Mouse (Mus musculus): ENCODE measurements around the gene Vps13d. TPM values are rescaled to one million over a fixed set of nuclear protein-coding genes. Genes with fewer than 3 reads are reported as not detected.

Gene Vps13d
- total and polyA plus RNA-seq, 3 experiments = 9.4 to 9.8 (median 9.7) TPM

DNA sequence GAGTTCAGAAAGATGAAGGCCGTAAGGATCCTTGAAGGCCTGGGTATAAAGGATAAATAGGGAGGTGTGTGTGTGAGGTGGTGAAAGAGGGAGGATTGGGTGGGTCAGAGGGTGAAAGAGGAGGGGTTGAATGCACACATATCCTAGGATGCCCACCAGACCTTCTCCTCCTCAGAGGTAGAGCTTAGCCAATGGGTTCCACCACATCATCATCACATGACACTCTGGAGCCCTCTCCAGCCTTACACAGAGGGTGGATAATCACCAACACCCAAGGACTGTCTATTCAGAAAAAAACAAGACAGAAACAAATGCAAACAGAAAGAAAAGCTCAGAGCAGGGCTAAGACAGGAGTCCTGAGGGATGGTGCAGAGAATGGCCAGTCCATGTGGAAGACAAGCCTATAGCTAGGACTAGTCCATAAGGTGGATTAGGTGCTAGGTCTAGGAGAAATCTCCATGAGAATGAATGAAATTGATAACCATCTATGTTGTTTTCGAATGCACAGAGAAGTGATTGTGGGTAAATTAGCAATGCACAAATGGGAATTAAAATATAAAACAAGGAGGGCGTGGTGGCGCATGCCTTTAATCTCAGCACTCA, 188.8 kb downstream of the Vps13d start:
- Histone ChIP-seq H3K9ac (ENCODE audit: insufficient read depth, low read depth) (no peak overlapping the region), H3K4me3 (replicated peaks in 1 of 3; ENCODE audit: low read depth in 2 of 3, low read length in 2 of 3, poor library complexity in 1 of 3) (no peak overlapping the region), H3K4me2 (ENCODE audit: insufficient read depth, low read depth, poor library complexity, severe bottlenecking) (no peak overlapping the region), H3K4me1 (ENCODE audit: control insufficient read depth in 1 of 2, insufficient read depth in 2 of 2) (peaks cover 0 to 19% of the 10 kb centered on the region in 2 experiments; a peak in 2 of 4 replicates), H3K79me2 (replicated peaks; ENCODE audit: control insufficient read depth, extremely low read depth, insufficient read depth, poor library complexity, severe bottlenecking) (no peaks in the 10 kb centered on the region), H3K27ac (ENCODE audit: insufficient read depth, low read depth) (no peak overlapping the region), H3K27me3 (replicated peaks) (no peaks in the 10 kb centered on the region), H3K9me3 (replicated peaks; ENCODE audit: low read length) (no peaks in the 10 kb centered on the region), H3K36me3 (replicated peaks in 1 of 2; ENCODE audit: control insufficient read depth in 1 of 2, insufficient read depth in 1 of 2, low read length in 1 of 2) (peaks cover 0 to 34% of the 10 kb centered on the region in 2 experiments)
- dilution Hi-C loops (cut with MboI; ENCODE audit: extremely low pct_ligation_motif_present, extremely low pct_unique_long_range_greater_than_20kb, low sequenced_read_pairs) = no loop called here
- in situ Hi-C loops (cut with MboI; ENCODE audit: low pct_ligation_motif_present, low pct_unique_long_range_greater_than_20kb, low sequenced_read_pairs) = no loop called here
- no peak for DNase-seq (ENCODE audit: extremely low read depth)
- TF ChIP-seq CHD2 (IDR thresholded peaks at IDR 0.05; ENCODE audit: low read length) = no peak
- TF ChIP-seq USF1 (IDR thresholded peaks at IDR 0.05; ENCODE audit: low read depth, low read length) = no peak
- no peak for TF ChIP-seq IRF4 (IDR thresholded peaks at IDR 0.05; ENCODE audit: low read depth, low read length)
- no peak for TF ChIP-seq MAX (IDR thresholded peaks at IDR 0.05; ENCODE audit: low read length)
- no peak for TF ChIP-seq BHLHE40 (IDR thresholded peaks at IDR 0.05; ENCODE audit: low read depth, low read length)
- no peak for TF ChIP-seq NRF1 (IDR thresholded peaks at IDR 0.05; ENCODE audit: low read depth, low read length)

DNA sequence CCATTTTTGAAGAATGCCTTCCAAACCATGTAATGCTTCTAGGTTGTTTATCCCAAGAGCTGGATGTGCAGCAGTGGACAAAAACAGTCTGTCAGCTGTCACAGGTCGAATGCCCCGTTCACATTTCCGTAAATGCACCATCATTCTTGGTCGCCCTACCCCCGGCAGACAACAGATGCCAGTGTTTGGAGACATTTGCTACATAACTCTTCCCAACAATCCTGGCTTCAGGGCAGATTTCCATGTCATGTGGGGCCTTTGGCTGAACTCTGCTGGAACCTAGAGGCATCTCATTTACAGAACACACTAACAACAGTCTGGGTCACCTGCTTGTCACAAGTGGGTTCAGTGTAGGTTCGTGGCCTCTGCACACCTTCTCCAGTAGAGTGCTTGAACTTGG, 190.6 kb downstream of the Vps13d start:
- Histone ChIP-seq H3K27ac (ENCODE audit: insufficient read depth, low read depth) (no peak overlapping the region), H3K4me2 (ENCODE audit: insufficient read depth, low read depth, poor library complexity, severe bottlenecking) (no peak overlapping the region), H3K79me2 (replicated peaks; ENCODE audit: control insufficient read depth, extremely low read depth, insufficient read depth, poor library complexity, severe bottlenecking) (no peaks in the 10 kb centered on the region), H3K9ac (ENCODE audit: insufficient read depth, low read depth) (no peak overlapping the region), H3K4me3 (replicated peaks in 1 of 3; ENCODE audit: low read depth in 2 of 3, low read length in 2 of 3, poor library complexity in 1 of 3) (no peak overlapping the region), H3K9me3 (replicated peaks; ENCODE audit: low read length) (no peaks in the 10 kb centered on the region), H3K36me3 (replicated peaks in 1 of 2; ENCODE audit: control insufficient read depth in 1 of 2, insufficient read depth in 1 of 2, low read length in 1 of 2) (peaks cover 0 to 38% of the 10 kb centered on the region in 2 experiments), H3K4me1 (ENCODE audit: control insufficient read depth in 1 of 2, insufficient read depth in 2 of 2) (peaks cover 5 to 8% of the 10 kb centered on the region in 2 experiments), H3K27me3 (replicated peaks) (no peaks in the 10 kb centered on the region)
- in situ Hi-C loops (cut with MboI; ENCODE audit: low pct_ligation_motif_present, low pct_unique_long_range_greater_than_20kb, low sequenced_read_pairs) (no loop called here), dilution Hi-C loops (cut with MboI; ENCODE audit: extremely low pct_ligation_motif_present, extremely low pct_unique_long_range_greater_than_20kb, low sequenced_read_pairs) (no loop called here)
- no peak for TF ChIP-seq ZNF384 (IDR thresholded peaks at IDR 0.05; ENCODE audit: low read depth, low read length)
- TF ChIP-seq POLR2AphosphoS2 (IDR thresholded peaks at IDR 0.05; ENCODE audit: low read depth, low read length) = no peak
- no peak for TF ChIP-seq MAFK (IDR thresholded peaks at IDR 0.05; ENCODE audit: insufficient replicate concordance, low read length)
- TF ChIP-seq SIN3A (IDR thresholded peaks at IDR 0.05; ENCODE audit: low read length) = no peak
- TF ChIP-seq POLR2A (IDR thresholded peaks at IDR 0.05; ENCODE audit: low read depth, low read length) = no peak
- no peak for TF ChIP-seq CHD2 (IDR thresholded peaks at IDR 0.05; ENCODE audit: low read length)
- TF ChIP-seq BHLHE40 (IDR thresholded peaks at IDR 0.05; ENCODE audit: low read depth, low read length) = no peak
- TF ChIP-seq SMC3 (IDR thresholded peaks at IDR 0.05; ENCODE audit: low read depth, low read length) = no peak
- TF ChIP-seq UBTF (IDR thresholded peaks at IDR 0.05; ENCODE audit: low read depth, low read length) = no peak
- no peak for TF ChIP-seq EP300 (IDR thresholded peaks at IDR 0.05; ENCODE audit: low read length)
- TF ChIP-seq RAD21 (IDR thresholded peaks at IDR 0.05; ENCODE audit: low read depth, low read length) = no peak
- TF ChIP-seq ELF1 (IDR thresholded peaks at IDR 0.05; ENCODE audit: low read depth, low read length) = no peak
- no peak for TF ChIP-seq NELFE (IDR thresholded peaks at IDR 0.05; ENCODE audit: low read depth, low read length)
- no peak for TF ChIP-seq USF1 (IDR thresholded peaks at IDR 0.05; ENCODE audit: low read depth, low read length)
- no peak for TF ChIP-seq KAT2A (IDR thresholded peaks at IDR 0.05; ENCODE audit: insufficient replicate concordance, low read length)
- no peak for DNase-seq (ENCODE audit: extremely low read depth)

All from CH12.LX (cell line).